Mouse (Mus musculus): ENCODE results near the gene Gm3095.
"Not testable (repeated sequence)": the region's sequence is repeated elsewhere in the genome, so short reads cannot be mapped to it uniquely, and the experiment has no call there.

Gene Gm3095

GRCm38 (mm10) chr14:3963247-3963646 lies at the start of gene Gm3095:
Gene Gm3095 (plus strand): TSS chr14:3963547.
- not testable (repeated sequence) for DNase-seq (ENCODE audit: low spot score in 2 of 2)

- DNase-seq (ENCODE audit: low spot score in 2 of 2): not testable (repeated sequence)
Measured at GRCm38 (mm10) chr14:3931456-3931855, 31.9 kb upstream of the Gm3095 start, which contains the start of gene Gm3029. Gene Gm3029 (plus strand): TSS chr14:3931756.

GRCm38 (mm10) chr14:3998094-3998493 lies 34.7 kb downstream of the Gm3095 start, which contains the start of gene Gm3099:
Gene Gm3099 (plus strand): TSS chr14:3998394.
- DNase-seq (ENCODE audit: low spot score in 2 of 2): not testable (repeated sequence)

Measured in cerebellum, postnatal 4 days (tissue).